Mouse (Mus musculus) neural tube, embryonic 14.5 days (tissue): ENCODE measurements around the gene Gmpr2. TPM values are rescaled to one million over a fixed set of nuclear protein-coding genes. Genes with fewer than 3 reads are reported as not detected.

ENCODE experiments used
- ATAC-seq: fragments of 200-750 bp; cut with Nextera tagmentation; 2 replicates; pipeline ENCODE4 v1.8.0; 2017; ENCODE audit warnings: low read depth, mild to moderate bottlenecking, moderate TSS enrichment, moderate library complexity
- H3K27ac ChIP-seq: fragments of 300-500 bp; sonication (generic); 2 replicates; pipeline ENCODE4 v1.5.1; 2014; ENCODE audit warnings: low read depth, mild to moderate bottlenecking, control low read depth, low read length, moderate library complexity, mixed read lengths
- H3K27me3 ChIP-seq: fragments of 300-500 bp; sonication (generic); 2 replicates; pipeline ENCODE4 v1.6.1; 2014; ENCODE audit warnings: low read length; ENCODE audit not compliant: control insufficient read depth, insufficient read depth
- H3K36me3 ChIP-seq: fragments of 300-500 bp; sonication (generic); 2 replicates; pipeline ENCODE4 v1.6.1; 2014; ENCODE audit warnings: low read length, mixed read lengths; ENCODE audit not compliant: control insufficient read depth, insufficient read depth
- H3K4me1 ChIP-seq: fragments of 300-500 bp; sonication (generic); 2 replicates; pipeline ENCODE4 v1.6.1; 2014; ENCODE audit warnings: low read length; ENCODE audit not compliant: control insufficient read depth, insufficient read depth
- H3K4me2 ChIP-seq: fragments of 300-500 bp; sonication (generic); 2 replicates; pipeline ENCODE4 v1.6.1; 2014; ENCODE audit warnings: mild to moderate bottlenecking, low read depth, low read length, control low read depth
- H3K4me3 ChIP-seq: fragments of 300-500 bp; sonication (generic); 2 replicates; pipeline ENCODE4 v1.5.1; 2014; ENCODE audit warnings: low read depth, low read length, control low read depth, mixed read lengths
- H3K9ac ChIP-seq: fragments of 300-500 bp; sonication (generic); replicated peaks from 2 replicates; pipeline ENCODE4 v1.6.1; 2014; ENCODE audit warnings: low read depth, mild to moderate bottlenecking, control low read depth, low read length, mixed read lengths
- H3K9me3 ChIP-seq: fragments of 300-500 bp; sonication (generic); 2 replicates; pipeline ENCODE4 v1.6.1; 2016; ENCODE audit warnings: low read length; ENCODE audit not compliant: control insufficient read depth
- WGBS: fragments of 180-500 bp; shearing (Covaris S2); extraction: QIAGEN DNeasy Blood & Tissue Kit; methylation state at CpG from one replicate; pipeline ENCODE4 v1.1.7; 2014; 5-methylcytosine and 5-hydroxymethylcytosine counted together
- polyA plus RNA-seq: library from polyadenylated mRNA; unstranded; fragments of >200 nt; fragmentation: Nextera tagmentation; extraction: Ambion mirVana; gene quantifications from 2 replicates; pipeline ENCODE4 v1.2.1, GENCODE M21; 2014

The Gmpr2 gene
- polyA plus RNA-seq, 1 experiment from 2014 or later, result 42.5 TPM

GRCm38 (mm10) chr14:55702761-55703160, 31.0 kb downstream of the Gmpr2 start:
- 62% methylated on average over 6 of the region's 6 CpGs for WGBS

GRCm38 (mm10) chr14:55706051-55706600, 34.4 kb downstream of the Gmpr2 start:
- Histone ChIP-seq H3K36me3 (no peaks in the 10 kb centered on the region), H3K4me3 (no peak overlapping the region), H3K27me3 (no peaks in the 10 kb centered on the region), H3K9ac (no peak overlapping the region), H3K9me3 (no peaks in the 10 kb centered on the region), H3K4me1 (no peaks in the 10 kb centered on the region), H3K4me2 (no peak overlapping the region), H3K27ac (no peak overlapping the region)
- no peak for ATAC-seq
- 92% methylated on average over 8 of the region's 8 CpGs for WGBS

More at GRCm38 (mm10) chr14:55702761-55703160, 31.0 kb downstream of the Gmpr2 start:
- Histone ChIP-seq H3K27me3 (no peaks in the 10 kb centered on the region), H3K9me3 (no peaks in the 10 kb centered on the region), H3K4me1 (no peaks in the 10 kb centered on the region), H3K9ac (no peak overlapping the region), H3K4me2 (no peak overlapping the region), H3K4me3 (no peak overlapping the region), H3K36me3 (no peaks in the 10 kb centered on the region), H3K27ac (no peak overlapping the region)
- no peak for ATAC-seq

- H3K4me2 ChIP-seq, result no peak overlapping the region
- no peaks in the 10 kb centered on the region for H3K36me3 ChIP-seq
- 84% methylated on average over 5 of the region's 5 CpGs for WGBS
- no peak overlapping the region for H3K4me3 ChIP-seq
- H3K27me3 ChIP-seq, result no peaks in the 10 kb centered on the region
- no peaks in the 10 kb centered on the region for H3K4me1 ChIP-seq
- H3K9ac ChIP-seq, result no peak overlapping the region
- no peak for ATAC-seq
- no peak overlapping the region for H3K27ac ChIP-seq
- no peaks in the 10 kb centered on the region for H3K9me3 ChIP-seq
Observed at GRCm38 (mm10) chr14:55707397-55707796, 35.7 kb downstream of the Gmpr2 start.

- Histone ChIP-seq H3K4me3 (no peak overlapping the region), H3K4me2 (no peak overlapping the region), H3K27ac (no peak overlapping the region), H3K4me1 (no peaks in the 10 kb centered on the region), H3K27me3 (0 out of 2 replicates have a peak, but pooled peaks cover 4% of the 10 kb centered on the region), H3K9me3 (no peaks in the 10 kb centered on the region), H3K9ac (no peak overlapping the region), H3K36me3 (no peaks in the 10 kb centered on the region)
- no peak for ATAC-seq
- WGBS, result 92% methylated on average over 4 of the region's 4 CpGs
Observed at GRCm38 (mm10) chr14:55709509-55709908, 37.8 kb downstream of the Gmpr2 start.

GRCm38 (mm10) chr14:55711786-55712185, 40.0 kb downstream of the Gmpr2 start:
- Histone ChIP-seq H3K36me3 (peaks cover 3% of the 10 kb centered on the region; the same call in 1 of the 2 replicates), H3K27me3 (0 out of 2 replicates have a peak, but pooled peaks cover 4% of the 10 kb centered on the region), H3K4me1 (no peaks in the 10 kb centered on the region), H3K4me2 (no peak overlapping the region), H3K9me3 (no peaks in the 10 kb centered on the region), H3K27ac (no peak overlapping the region), H3K4me3 (no peak overlapping the region), H3K9ac (no peak overlapping the region)
- 85% methylated on average over 7 of the region's 7 CpGs for WGBS
- no peak for ATAC-seq

GRCm38 (mm10) chr14:55713007-55713728, 41.4 kb downstream of the Gmpr2 start:
- Histone ChIP-seq H3K4me1 (no peaks in the 10 kb centered on the region), H3K4me3 (no peak overlapping the region), H3K9ac (no peak overlapping the region), H3K36me3 (peaks cover 14% of the 10 kb centered on the region; the same call in 1 of the 2 replicates), H3K4me2 (no peak overlapping the region), H3K9me3 (no peaks in the 10 kb centered on the region), H3K27ac (no peak overlapping the region), H3K27me3 (0 out of 2 replicates have a peak, but pooled peaks cover 4% of the 10 kb centered on the region)
- ATAC-seq, result no peak
- 11% methylated on average over 25 of the region's 25 CpGs for WGBS

GRCm38 (mm10) chr14:55713729-55714122, 42.0 kb downstream of the Gmpr2 start, which contains the start of gene Tgm1:
TSS of gene Tgm1 (minus strand) at chr14:55713926.
- no peak within 1 kb of the TSS for H3K4me2 ChIP-seq
- no peak within 1 kb of the TSS for H3K4me3 ChIP-seq
- H3K27ac ChIP-seq, result no peak within 1 kb of the TSS
- 0 out of 2 replicates have a peak, but pooled peaks cover 4% of the 10 kb centered on the region for H3K27me3 ChIP-seq
- H3K36me3 ChIP-seq, result peaks cover 18% of the 10 kb centered on the region
- ATAC-seq, result no peak
- H3K9me3 ChIP-seq, result no peaks in the 10 kb centered on the region
- H3K4me1 ChIP-seq, result no peaks in the 10 kb centered on the region
- no peak within 1 kb of the TSS for H3K9ac ChIP-seq
- WGBS, result 27% methylated on average over 4 of the region's 4 CpGs

GRCm38 (mm10) chr14:55714893-55715292, 43.2 kb downstream of the Gmpr2 start:
- H3K27ac ChIP-seq, result no peak overlapping the region
- no peaks in the 10 kb centered on the region for H3K4me1 ChIP-seq
- 0 out of 2 replicates have a peak, but pooled peaks cover 4% of the 10 kb centered on the region for H3K27me3 ChIP-seq
- H3K9me3 ChIP-seq, result no peaks in the 10 kb centered on the region
- ATAC-seq, result no peak
- 52% methylated on average over 6 of the region's 6 CpGs for WGBS
- H3K9ac ChIP-seq, result no peak overlapping the region
- H3K4me2 ChIP-seq, result no peak overlapping the region
- peaks cover 21% of the 10 kb centered on the region for H3K36me3 ChIP-seq
- no peak overlapping the region for H3K4me3 ChIP-seq

GRCm38 (mm10) chr14:55716271-55716670, 44.5 kb downstream of the Gmpr2 start:
- 0 out of 2 replicates have a peak, but pooled peaks cover 2% of the 10 kb centered on the region for H3K4me1 ChIP-seq
- no peak overlapping the region for H3K27ac ChIP-seq
- H3K9me3 ChIP-seq, result no peaks in the 10 kb centered on the region
- ATAC-seq, result no peak
- no peak overlapping the region for H3K9ac ChIP-seq
- 87% methylated on average over 6 of the region's 6 CpGs for WGBS
- 0 out of 2 replicates have a peak, but pooled peaks cover 4% of the 10 kb centered on the region for H3K27me3 ChIP-seq
- H3K4me2 ChIP-seq, result no peak overlapping the region
- no peak overlapping the region for H3K4me3 ChIP-seq
- H3K36me3 ChIP-seq, result peaks cover 25% of the 10 kb centered on the region
